Mouse (Mus musculus): Measurements from ENCODE around the gene Nxpe2. TPM values are rescaled to one million over a fixed set of nuclear protein-coding genes. Genes with fewer than 3 reads are reported as not detected.
A peak's percentile ranks its signal among the peaks of the same experiment; 100 is the strongest.

The Nxpe2 gene
- total RNA-seq (2021) = under 1 TPM; 0.12 to 0.21 TPM

GRCm38 (mm10) chr9:48353148-48353698 is at the start of gene Nxpe2:
TSS of gene Nxpe2 (minus strand) at chr9:48353454.
- no peak for DNase-seq (ENCODE audit: extremely low spot score in 1 of 2, low spot score in 1 of 2)

GRCm38 (mm10) chr9:48389983-48390382 is 36.7 kb upstream of the Nxpe2 start:
- no peak for DNase-seq (ENCODE audit: extremely low spot score in 1 of 2, low spot score in 1 of 2)

- no peak for DNase-seq (ENCODE audit: extremely low spot score in 1 of 2, low spot score in 1 of 2)
Observed at GRCm38 (mm10) chr9:48388451-48388850, 35.2 kb upstream of the Nxpe2 start.

GRCm38 (mm10) chr9:48374357-48374756 is 21.1 kb upstream of the Nxpe2 start:
- no peak for DNase-seq (ENCODE audit: extremely low spot score in 1 of 2, low spot score in 1 of 2)

- DNase-seq (ENCODE audit: extremely low spot score in 1 of 2, low spot score in 1 of 2) = no peak
Observed at GRCm38 (mm10) chr9:48373232-48373878, 20.1 kb upstream of the Nxpe2 start.

GRCm38 (mm10) chr9:48362743-48363142 is 9.5 kb upstream of the Nxpe2 start:
- DNase-seq (ENCODE audit: extremely low spot score in 1 of 2, low spot score in 1 of 2) = no peak

GRCm38 (mm10) chr9:48361815-48362631 is 8.8 kb upstream of the Nxpe2 start:
- DNase-seq (ENCODE audit: extremely low spot score in 1 of 2, low spot score in 1 of 2) = no peak

- no peak for DNase-seq (ENCODE audit: extremely low spot score in 1 of 2, low spot score in 1 of 2)
Observed at GRCm38 (mm10) chr9:48360826-48361225, 7.6 kb upstream of the Nxpe2 start.

- no peak for DNase-seq (ENCODE audit: extremely low spot score in 1 of 2, low spot score in 1 of 2)
Observed at GRCm38 (mm10) chr9:48357097-48357496, 3.8 kb upstream of the Nxpe2 start.

- peak; percentile 43 to 74 for DNase-seq (ENCODE audit: extremely low spot score in 1 of 2, low spot score in 1 of 2)
Observed at GRCm38 (mm10) chr9:48354793-48355192, 1.5 kb upstream of the Nxpe2 start.

GRCm38 (mm10) chr9:48354122-48354521 is 868 bp upstream of the Nxpe2 start:
- DNase-seq (ENCODE audit: extremely low spot score in 1 of 2, low spot score in 1 of 2) = no peak

GRCm38 (mm10) chr9:48345866-48346265 is 7.4 kb downstream of the Nxpe2 start:
- no peak for DNase-seq (ENCODE audit: extremely low spot score in 1 of 2, low spot score in 1 of 2)

- no peak for DNase-seq (ENCODE audit: extremely low spot score in 1 of 2, low spot score in 1 of 2)
Observed at GRCm38 (mm10) chr9:48345456-48345855, 7.8 kb downstream of the Nxpe2 start.

GRCm38 (mm10) chr9:48340708-48341380 is 12.4 kb downstream of the Nxpe2 start:
- DNase-seq (ENCODE audit: extremely low spot score in 1 of 2, low spot score in 1 of 2) = no peak

GRCm38 (mm10) chr9:48339563-48339962 is 13.7 kb downstream of the Nxpe2 start:
- DNase-seq (ENCODE audit: extremely low spot score in 1 of 2, low spot score in 1 of 2) = no peak

- no peak for DNase-seq (ENCODE audit: extremely low spot score in 1 of 2, low spot score in 1 of 2)
Observed at GRCm38 (mm10) chr9:48338783-48339455, 14.3 kb downstream of the Nxpe2 start.

GRCm38 (mm10) chr9:48329597-48329996 is 23.7 kb downstream of the Nxpe2 start:
- DNase-seq (ENCODE audit: extremely low spot score in 1 of 2, low spot score in 1 of 2) = no peak

- no peak for DNase-seq (ENCODE audit: extremely low spot score in 1 of 2, low spot score in 1 of 2)
Observed at GRCm38 (mm10) chr9:48326338-48326737, 26.9 kb downstream of the Nxpe2 start.

- DNase-seq (ENCODE audit: extremely low spot score in 1 of 2, low spot score in 1 of 2) = no peak
Observed at GRCm38 (mm10) chr9:48315825-48316224, 37.4 kb downstream of the Nxpe2 start.

- DNase-seq (ENCODE audit: extremely low spot score in 1 of 2, low spot score in 1 of 2) = peak in 1 of 2 experiments; percentile 8
Observed at GRCm38 (mm10) chr9:48314194-48314593, 39.1 kb downstream of the Nxpe2 start.

Measured in layer of hippocampus, postnatal 25 days (tissue).